Mouse (Mus musculus) MEL (cell line): ENCODE results near the gene Haus7. TPM values are rescaled to one million over a fixed set of nuclear protein-coding genes. Genes with fewer than 3 reads are reported as not detected.

ENCODE experiments used
- DNase-seq: peaks from one replicate; pipeline ENCODE4 v3.0.0; 2011; ENCODE audit warnings: low read depth, low spot score
- H3K27ac ChIP-seq: 2 replicates; pipeline ENCODE4 v1.5.1; 2012; ENCODE audit warnings: low read depth, mild to moderate bottlenecking, control low read depth, low read length, moderate library complexity; ENCODE audit not compliant: control insufficient read depth
- H3K27me3 ChIP-seq, 2 experiments: fragments of 150-350 bp in 1 of 2; sonication (generic) in 1 of 2; 2 replicates each; pipeline ENCODE4 v1.6.1; 2012; ENCODE audit warnings: low read length in 2 of 2, mild to moderate bottlenecking in 2 of 2, improper control_type of control experiment in 1 of 2, moderate library complexity in 1 of 2; ENCODE audit not compliant: insufficient read depth in 2 of 2, control insufficient read depth in 1 of 2
- H3K36me3 ChIP-seq, 2 experiments: 2 replicates each; pipeline ENCODE4 v1.6.1; 2012 to 2014; ENCODE audit warnings: low read length in 2 of 2, improper control_type of control experiment in 1 of 2, inconsistent platforms in 1 of 2, mild to moderate bottlenecking in 1 of 2; ENCODE audit not compliant: insufficient read depth in 2 of 2, control insufficient read depth in 1 of 2
- H3K4me1 ChIP-seq, 2 experiments: fragments of 150-350 bp in 1 of 2; sonication (generic) in 1 of 2; 2 replicates each; pipeline ENCODE4 v1.6.1; 2012; ENCODE audit warnings: low read length in 2 of 2, improper control_type of control experiment in 1 of 2, mild to moderate bottlenecking in 1 of 2; ENCODE audit not compliant: insufficient read depth in 2 of 2, control insufficient read depth in 1 of 2
- H3K4me3 ChIP-seq, 2 experiments: fragments of 150-350 bp in 1 of 2; sonication (generic) in 1 of 2; 2 replicates each; pipeline ENCODE4 v1.5.1; 2012; ENCODE audit warnings: low read depth in 2 of 2, low read length in 2 of 2, mild to moderate bottlenecking in 2 of 2, moderate library complexity in 2 of 2, control low read depth in 1 of 2, improper control_type of control experiment in 1 of 2; ENCODE audit not compliant: control insufficient read depth in 1 of 2, insufficient read depth in 1 of 2
- H3K79me2 ChIP-seq: 2 replicates; pipeline ENCODE4 v1.6.1; 2012; ENCODE audit warnings: mild to moderate bottlenecking, low read length, moderate library complexity; ENCODE audit not compliant: control insufficient read depth, poor library complexity, insufficient read depth
- H3K9ac ChIP-seq: 2 replicates; pipeline ENCODE4 v1.6.1; 2012; ENCODE audit warnings: low read depth, mild to moderate bottlenecking, control low read depth, low read length, moderate library complexity; ENCODE audit not compliant: control insufficient read depth, poor library complexity, severe bottlenecking
- H3K9me3 ChIP-seq: fragments of 150-350 bp; sonication (generic); replicated peaks from 2 replicates; pipeline ENCODE4 v1.6.1; 2012; ENCODE audit warnings: mild to moderate bottlenecking, low read length, improper control_type of control experiment, moderate library complexity; ENCODE audit not compliant: insufficient read depth
- CHD1 ChIP-seq: IDR thresholded peaks from 2 replicates; pipeline ENCODE4 v1.6.1; 2012; ENCODE audit warnings: low read depth, mild to moderate bottlenecking, inconsistent platforms, low read length, improper control_type of control experiment
- CTCF ChIP-seq, 3 experiments: IDR thresholded peaks in 2 of 3; conservative IDR thresholded peaks in 1 of 3; 2 replicates each; pipeline ENCODE4 v1.5.1; 2011 to 2012; ENCODE audit warnings: low read length in 3 of 3, low read depth in 2 of 3, mild to moderate bottlenecking in 2 of 3, improper control_type of control experiment in 1 of 3, inconsistent platforms in 1 of 3, mixed read lengths in 1 of 3, moderate library complexity in 1 of 3; ENCODE audit not compliant: control insufficient read depth in 1 of 3, insufficient read depth in 1 of 3, poor library complexity in 1 of 3, severe bottlenecking in 1 of 3
- ELF1 ChIP-seq: IDR thresholded peaks from 2 replicates; pipeline ENCODE4 v1.6.1; 2014; ENCODE audit warnings: low read depth, mild to moderate bottlenecking, inconsistent platforms, low read length, improper control_type of control experiment, moderate library complexity
- EP300 ChIP-seq, 2 experiments: IDR thresholded peaks; 2 replicates each; pipeline ENCODE4 v1.6.1; 2011; ENCODE audit warnings: improper control_type of control experiment in 2 of 2, low read length in 2 of 2, low read depth in 1 of 2, mild to moderate bottlenecking in 1 of 2
- ETS1 ChIP-seq: IDR thresholded peaks from 2 replicates; pipeline ENCODE4 v1.6.1; 2012; ENCODE audit warnings: low read depth, mild to moderate bottlenecking, inconsistent platforms, low read length, improper control_type of control experiment, moderate library complexity
- KAT2A ChIP-seq: conservative IDR thresholded peaks from 2 replicates; pipeline ENCODE4 v1.6.1; 2012; ENCODE audit warnings: low read depth, low read length, improper control_type of control experiment, inconsistent platforms
- MAX ChIP-seq: IDR thresholded peaks from 2 replicates; pipeline ENCODE4 v1.6.1; 2011; ENCODE audit warnings: low read length, improper control_type of control experiment
- MEF2A ChIP-seq: IDR thresholded peaks from 2 replicates; pipeline ENCODE4 v1.6.1; 2014; ENCODE audit warnings: low read depth, mild to moderate bottlenecking, inconsistent platforms, low read length, improper control_type of control experiment; ENCODE audit not compliant: poor library complexity, insufficient replicate concordance, severe bottlenecking; ENCODE audit errors: extremely low read depth
- MXI1 ChIP-seq: IDR thresholded peaks from 2 replicates; pipeline ENCODE4 v1.6.1; 2011; ENCODE audit warnings: mild to moderate bottlenecking, low read depth, low read length, improper control_type of control experiment
- MYC ChIP-seq: IDR thresholded peaks from 2 replicates; pipeline ENCODE4 v1.6.1; 2011; ENCODE audit warnings: low read depth, mild to moderate bottlenecking, low read length, improper control_type of control experiment, moderate library complexity
- POLR2A ChIP-seq, 2 experiments: IDR thresholded peaks; 2 replicates each; pipeline ENCODE4 v1.6.1; 2011 to 2012; ENCODE audit warnings: low read length in 2 of 2, mild to moderate bottlenecking in 2 of 2, control low read depth in 1 of 2, improper control_type of control experiment in 1 of 2, low read depth in 1 of 2, moderate library complexity in 1 of 2; ENCODE audit not compliant: control insufficient read depth in 1 of 2, insufficient read depth in 1 of 2, poor library complexity in 1 of 2
- POLR2AphosphoS2 ChIP-seq: IDR thresholded peaks from 2 replicates; pipeline ENCODE4 v1.6.1; 2011; ENCODE audit warnings: low read length, improper control_type of control experiment
- POLR2AphosphoS5 ChIP-seq: IDR thresholded peaks from 2 replicates; pipeline ENCODE4 v1.6.1; 2012; ENCODE audit warnings: low read depth, borderline replicate concordance, mild to moderate bottlenecking, inconsistent platforms, low read length, moderate library complexity, mixed read lengths
- RAD21 ChIP-seq: IDR thresholded peaks from 2 replicates; pipeline ENCODE4 v1.6.1; 2011; ENCODE audit warnings: mild to moderate bottlenecking, low read depth, low read length, improper control_type of control experiment
- RCOR1 ChIP-seq: IDR thresholded peaks from 2 replicates; pipeline ENCODE4 v1.6.1; 2012; ENCODE audit warnings: low read depth, mild to moderate bottlenecking, inconsistent platforms, low read length, improper control_type of control experiment
- SIN3A ChIP-seq: IDR thresholded peaks from 2 replicates; pipeline ENCODE4 v1.6.1; 2012; ENCODE audit warnings: low read length, improper control_type of control experiment, inconsistent platforms
- SMC3 ChIP-seq: IDR thresholded peaks from 2 replicates; pipeline ENCODE4 v1.6.1; 2011; ENCODE audit warnings: low read depth, low read length, improper control_type of control experiment
- TAL1 ChIP-seq: IDR thresholded peaks from 2 replicates; pipeline ENCODE4 v1.6.1; 2012; ENCODE audit warnings: mild to moderate bottlenecking, inconsistent platforms, low read length, moderate library complexity, mixed read lengths
- TBP ChIP-seq: IDR thresholded peaks from 2 replicates; pipeline ENCODE4 v1.8.0; 2011; ENCODE audit warnings: low read depth, low read length, improper control_type of control experiment
- UBTF ChIP-seq: IDR thresholded peaks from 2 replicates; pipeline ENCODE4 v1.6.1; 2012; ENCODE audit warnings: low read depth, mild to moderate bottlenecking, inconsistent platforms, low read length, improper control_type of control experiment, moderate library complexity, borderline replicate concordance; ENCODE audit not compliant: insufficient read depth
- ZKSCAN1 ChIP-seq: IDR thresholded peaks from 2 replicates; pipeline ENCODE4 v1.6.1; 2012; ENCODE audit warnings: low read depth, mild to moderate bottlenecking, inconsistent platforms, low read length, improper control_type of control experiment, moderate library complexity
- ZMIZ1 ChIP-seq: IDR thresholded peaks from 2 replicates; pipeline ENCODE4 v1.6.1; 2012; ENCODE audit warnings: low read depth, mild to moderate bottlenecking, inconsistent platforms, low read length, improper control_type of control experiment, moderate library complexity
- ZNF384 ChIP-seq: IDR thresholded peaks from 2 replicates; pipeline ENCODE4 v1.6.1; 2012; ENCODE audit warnings: low read depth, mild to moderate bottlenecking, inconsistent platforms, low read length, improper control_type of control experiment
- polyA plus RNA-seq, 2 experiments: library from polyadenylated mRNA; stranded (reverse) in 1 of 2; unstranded in 1 of 2; fragments of >175 nt in 1 of 2; fragments of >200 nt in 1 of 2; gene quantifications; 2 replicates each; pipeline versions ENCODE4 v1.2.1 to v1.2.4; 2012; ENCODE audit warnings: low replicate concordance in 2 of 2, low read depth in 1 of 2; ENCODE audit not compliant: insufficient read length in 2 of 2, insufficient read depth in 1 of 2, missing spikeins in 1 of 2
- total RNA-seq: library from RNA; depleted of rRNA; stranded (reverse); fragments of 300-350 nt; gene quantifications from 2 replicates; pipeline ENCODE4 v1.2.3, GENCODE M21; 2012

Haus7 gene
- total and polyA plus RNA-seq, 3 experiments, result 24.0 to 27.9 TPM; not detected in 1

GRCm38 (mm10) chrX:73451949-73452348 is 6.9 kb downstream of the Haus7 start:
- no peak overlapping the region for H3K9ac ChIP-seq
- peak; percentile 51 for DNase-seq
- no peaks in the 10 kb centered on the region for H3K4me1 ChIP-seq
- H3K27me3 ChIP-seq, result no peaks in the 10 kb centered on the region
- H3K36me3 ChIP-seq, result no peaks in the 10 kb centered on the region
- H3K4me3 ChIP-seq, result no peak overlapping the region
- H3K9me3 ChIP-seq, result no peaks in the 10 kb centered on the region
- no peak overlapping the region for H3K27ac ChIP-seq
- H3K79me2 ChIP-seq, result no peaks in the 10 kb centered on the region
- peak; percentile 11; the same call in 1 of the 2 replicates for TF ChIP-seq RAD21
- peak; percentile 52 for TF ChIP-seq SMC3
- TF ChIP-seq MEF2A, result no peak
- TF ChIP-seq CTCF (IDR thresholded peaks at IDR 0.05 in 2 of 3, conservative IDR thresholded peaks at IDR 0.05 in 1 of 3; ENCODE audit: control insufficient read depth in 1 of 3, insufficient read depth in 1 of 3, low read depth in 2 of 3, low read length in 3 of 3, poor library complexity in 1 of 3, severe bottlenecking in 1 of 3), result peak; percentile 54 to 75 (median 60)

DNA sequence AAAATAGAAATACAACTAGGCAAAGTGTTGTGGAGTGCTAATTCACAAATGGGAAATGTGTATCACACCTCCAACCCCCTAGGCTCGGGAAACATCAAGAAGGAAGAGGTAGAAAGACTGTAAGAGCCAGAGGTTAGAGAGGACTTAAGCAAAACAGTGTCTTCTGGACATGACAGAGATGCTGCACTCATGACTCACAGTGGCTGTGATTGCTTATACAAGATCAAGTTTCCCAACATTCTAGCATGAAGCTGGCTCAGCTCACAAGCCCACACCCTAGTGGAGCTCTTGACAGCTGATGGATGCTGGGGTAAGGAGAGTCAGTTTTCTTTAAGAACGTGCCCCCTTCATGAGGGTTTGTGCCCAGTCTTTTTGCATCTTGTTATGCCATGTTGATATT is 17.4 kb downstream of the Haus7 start:
- Histone ChIP-seq H3K4me3 (no peak overlapping the region), H3K36me3 (peaks cover 0 to 9% of the 10 kb centered on the region in 2 experiments; a peak in 2 of 4 replicates), H3K9me3 (no peaks in the 10 kb centered on the region), H3K27ac (no peak overlapping the region), H3K27me3 (no peaks in the 10 kb centered on the region), H3K9ac (no peak overlapping the region), H3K79me2 (no peaks in the 10 kb centered on the region), H3K4me1 (peaks cover 0 to 6% of the 10 kb centered on the region in 2 experiments; a peak in 2 of 4 replicates)
- DNase-seq, result no peak
- TF ChIP-seq SMC3 (no peak), UBTF (no peak), ELF1 (no peak), CHD1 (no peak), POLR2A (IDR thresholded peaks at IDR 0.05; ENCODE audit: control insufficient read depth in 1 of 2, insufficient read depth in 1 of 2, low read depth in 1 of 2, low read length in 2 of 2, poor library complexity in 1 of 2) (no peak), KAT2A (no peak), SIN3A (no peak), MYC (no peak), MEF2A (no peak), POLR2AphosphoS5 (no peak), MAX (no peak), POLR2AphosphoS2 (no peak)

- Histone ChIP-seq H3K4me3 (no peak within 1 kb of the TSS), H3K27ac (no peak within 1 kb of the TSS), H3K79me2 (no peaks in the 10 kb centered on the region), H3K36me3 (peaks cover 0 to 9% of the 10 kb centered on the region in 2 experiments; a peak in 2 of 4 replicates), H3K9me3 (no peaks in the 10 kb centered on the region), H3K4me1 (peaks cover 0 to 6% of the 10 kb centered on the region in 2 experiments; a peak in 2 of 4 replicates), H3K27me3 (no peaks in the 10 kb centered on the region), H3K9ac (no peak within 1 kb of the TSS)
- no peak for DNase-seq
- TF ChIP-seq KAT2A (no peak), ELF1 (no peak), CTCF (IDR thresholded peaks at IDR 0.05 in 2 of 3, conservative IDR thresholded peaks at IDR 0.05 in 1 of 3; ENCODE audit: control insufficient read depth in 1 of 3, insufficient read depth in 1 of 3, low read depth in 2 of 3, low read length in 3 of 3, poor library complexity in 1 of 3, severe bottlenecking in 1 of 3) (no peak), MYC (no peak), ZMIZ1 (no peak), UBTF (no peak), EP300 (IDR thresholded peaks at IDR 0.05; ENCODE audit: low read depth in 1 of 2, low read length in 2 of 2) (no peak), RCOR1 (no peak), POLR2AphosphoS2 (no peak), SMC3 (no peak), TBP (no peak), MXI1 (no peak), RAD21 (no peak), MEF2A (no peak), ZKSCAN1 (no peak), CHD1 (no peak), ETS1 (no peak), TAL1 (no peak), ZNF384 (no peak)
Observed at GRCm38 (mm10) chrX:73435252-73435651, 23.6 kb downstream of the Haus7 start, which contains the start of gene Trex2. Gene Trex2, minus strand, starts transcription at chrX:73435344.
